Mouse (Mus musculus): ENCODE results near the gene Cdc42bpg. TPM values are rescaled to one million over a fixed set of nuclear protein-coding genes. Genes with fewer than 3 reads are reported as not detected.

Cdc42bpg gene
- 1.8 and 2.3 TPM in 2 replicates for polyA plus RNA-seq (2015; fragmentation: Nextera tagmentation; extraction: Ambion mirVana)

DNA sequence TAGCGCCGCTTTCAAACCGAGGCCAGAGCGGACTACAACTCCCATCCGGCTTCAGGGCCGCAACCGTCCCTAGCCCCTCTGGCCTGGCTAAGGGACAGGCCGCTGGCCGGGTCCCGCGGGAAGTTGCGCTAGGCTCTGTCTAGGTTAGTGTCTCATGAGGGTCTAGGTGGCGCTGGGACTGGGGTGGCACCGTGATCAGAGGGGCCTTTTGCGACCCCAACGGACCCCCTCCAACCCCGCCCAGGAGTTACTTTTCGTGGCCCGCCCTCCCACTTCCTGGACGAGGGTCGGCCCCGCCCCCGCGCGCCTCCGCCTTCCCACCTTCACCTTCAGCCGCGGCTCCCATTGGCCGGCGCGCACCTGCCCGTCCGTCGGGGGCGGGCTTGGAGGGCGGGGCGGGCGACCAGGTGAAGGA lies at the start of gene Cdc42bpg:
Gene Cdc42bpg, plus strand, starts transcription at position 320 of the 415 bp plus-strand sequence.
- peak; percentile 87 for ATAC-seq
- TF ChIP-seq CTCF (IDR thresholded peaks at IDR 0.05; ENCODE audit: low read depth), result no peak
- Histone ChIP-seq H3K4me1 (replicated peaks; ENCODE audit: control insufficient read depth, insufficient read depth, low read length) (peaks cover 3% of the 10 kb centered on the region; the same call in 1 of the 2 replicates), H3K36me3 (ENCODE audit: control insufficient read depth, insufficient read depth) (peaks cover 16% of the 10 kb centered on the region), H3K27ac (ENCODE audit: low read depth, low read length) (peak within 1 kb of the TSS; percentile 88), H3K27me3 (replicated peaks; ENCODE audit: control insufficient read depth, insufficient read depth, low read length) (no peaks in the 10 kb centered on the region), H3K9ac (ENCODE audit: low read depth, low read length) (peak within 1 kb of the TSS; percentile 80), H3K4me2 (replicated peaks; ENCODE audit: low read depth) (peak within 1 kb of the TSS; percentile 76), H3K9me3 (ENCODE audit: control insufficient read depth) (no peaks in the 10 kb centered on the region), H3K4me3 (ENCODE audit: low read depth, low read length) (peak within 1 kb of the TSS; percentile 61)
- under 1% methylated on average over 30 of the region's 38 CpGs for WGBS

DNA sequence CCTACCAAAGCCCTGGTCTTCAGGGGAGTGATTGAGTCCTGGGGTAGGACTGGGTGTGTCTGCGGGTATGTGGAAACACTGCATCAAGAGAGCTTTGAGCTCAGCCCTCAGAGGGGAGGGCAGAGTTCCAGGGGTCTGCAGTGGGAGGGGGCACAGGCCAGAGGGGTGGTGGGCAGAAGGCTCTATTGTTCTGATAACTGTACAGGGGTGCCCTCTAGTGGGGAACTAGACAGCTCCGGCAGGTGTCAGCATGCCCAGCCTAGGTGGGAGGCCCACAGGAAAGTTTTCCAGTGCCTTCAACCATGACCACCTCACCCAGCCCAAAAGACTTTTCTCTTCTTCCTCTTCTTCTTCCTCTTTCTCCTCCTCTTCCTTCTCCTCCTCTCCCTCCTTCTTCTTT lies 45.8 kb upstream of the Cdc42bpg start:
- no peak overlapping the region for H3K27ac ChIP-seq (ENCODE audit: low read depth, low read length)
- WGBS, result 83% methylated on average over 2 of the region's 2 CpGs
- H3K4me1 ChIP-seq (replicated peaks; ENCODE audit: control insufficient read depth, insufficient read depth, low read length), result 0 out of 2 replicates have a peak, but pooled peaks cover 3% of the 10 kb centered on the region
- no peak for ATAC-seq
- H3K36me3 ChIP-seq (ENCODE audit: control insufficient read depth, insufficient read depth), result peaks cover 59% of the 10 kb centered on the region
- H3K9ac ChIP-seq (ENCODE audit: low read depth, low read length), result no peak overlapping the region
- no peaks in the 10 kb centered on the region for H3K9me3 ChIP-seq (ENCODE audit: control insufficient read depth)
- no peak overlapping the region for H3K4me2 ChIP-seq (replicated peaks; ENCODE audit: low read depth)
- no peaks in the 10 kb centered on the region for H3K27me3 ChIP-seq (replicated peaks; ENCODE audit: control insufficient read depth, insufficient read depth, low read length)
- peak; percentile 62 for TF ChIP-seq CTCF (IDR thresholded peaks at IDR 0.05; ENCODE audit: low read depth)
- H3K4me3 ChIP-seq (ENCODE audit: low read depth, low read length), result no peak overlapping the region

- Histone ChIP-seq H3K9ac (ENCODE audit: low read depth, low read length) (no peak overlapping the region), H3K4me3 (ENCODE audit: low read depth, low read length) (no peak overlapping the region), H3K4me2 (replicated peaks; ENCODE audit: low read depth) (no peak overlapping the region), H3K36me3 (ENCODE audit: control insufficient read depth, insufficient read depth) (peaks cover 54% of the 10 kb centered on the region), H3K27me3 (replicated peaks; ENCODE audit: control insufficient read depth, insufficient read depth, low read length) (no peaks in the 10 kb centered on the region), H3K9me3 (ENCODE audit: control insufficient read depth) (no peaks in the 10 kb centered on the region), H3K27ac (ENCODE audit: low read depth, low read length) (no peak overlapping the region), H3K4me1 (replicated peaks; ENCODE audit: control insufficient read depth, insufficient read depth, low read length) (0 out of 2 replicates have a peak, but pooled peaks cover 3% of the 10 kb centered on the region)
- TF ChIP-seq CTCF (IDR thresholded peaks at IDR 0.05; ENCODE audit: low read depth), result peak; percentile 61
- WGBS, result 88% methylated on average over 4 of the region's 4 CpGs
- ATAC-seq, result no peak
Measured at GRCm38 (mm10) chr19:6260946-6261345, 45.3 kb upstream of the Cdc42bpg start.

DNA sequence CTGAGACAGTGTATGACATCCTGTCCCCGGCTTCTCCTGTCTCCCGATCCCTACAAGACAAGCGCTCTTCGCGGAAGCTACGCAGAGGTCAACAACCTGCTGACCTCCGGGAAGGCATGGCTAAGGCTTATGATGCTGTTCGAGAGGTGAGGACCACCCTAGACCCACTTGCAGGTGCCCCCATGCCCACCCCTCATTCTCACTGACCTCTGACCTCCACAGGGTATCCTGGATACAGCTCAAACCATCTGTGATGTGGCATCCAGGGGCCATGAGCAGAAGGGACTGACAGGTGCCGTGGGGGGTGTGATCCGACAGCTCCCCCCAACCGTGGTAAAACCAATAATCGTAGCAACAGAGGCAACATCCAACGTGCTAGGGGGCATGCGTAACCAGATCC lies 44.9 kb upstream of the Cdc42bpg start:
- TF ChIP-seq CTCF (IDR thresholded peaks at IDR 0.05; ENCODE audit: low read depth), result no peak
- H3K4me2 ChIP-seq (replicated peaks; ENCODE audit: low read depth), result no peak overlapping the region
- no peaks in the 10 kb centered on the region for H3K27me3 ChIP-seq (replicated peaks; ENCODE audit: control insufficient read depth, insufficient read depth, low read length)
- no peak for ATAC-seq
- H3K4me3 ChIP-seq (ENCODE audit: low read depth, low read length), result no peak overlapping the region
- no peaks in the 10 kb centered on the region for H3K9me3 ChIP-seq (ENCODE audit: control insufficient read depth)
- H3K27ac ChIP-seq (ENCODE audit: low read depth, low read length), result no peak overlapping the region
- H3K4me1 ChIP-seq (replicated peaks; ENCODE audit: control insufficient read depth, insufficient read depth, low read length), result 0 out of 2 replicates have a peak, but pooled peaks cover 3% of the 10 kb centered on the region
- 92% methylated on average over 14 of the region's 14 CpGs for WGBS
- H3K9ac ChIP-seq (ENCODE audit: low read depth, low read length), result no peak overlapping the region
- peaks cover 50% of the 10 kb centered on the region for H3K36me3 ChIP-seq (ENCODE audit: control insufficient read depth, insufficient read depth)

GRCm38 (mm10) chr19:6262222-6262621 lies 44.0 kb upstream of the Cdc42bpg start:
- 0 out of 2 replicates have a peak overlapping the region, but pooled peaks have one; percentile 87 for H3K9ac ChIP-seq (ENCODE audit: low read depth, low read length)
- peak overlapping the region; percentile 99 for H3K27ac ChIP-seq (ENCODE audit: low read depth, low read length)
- ATAC-seq, result no peak
- peak; percentile 98 for TF ChIP-seq CTCF (IDR thresholded peaks at IDR 0.05; ENCODE audit: low read depth)
- peaks cover 41% of the 10 kb centered on the region for H3K36me3 ChIP-seq (ENCODE audit: control insufficient read depth, insufficient read depth)
- no peak overlapping the region for H3K4me3 ChIP-seq (ENCODE audit: low read depth, low read length)
- no peaks in the 10 kb centered on the region for H3K27me3 ChIP-seq (replicated peaks; ENCODE audit: control insufficient read depth, insufficient read depth, low read length)
- WGBS, result 59% methylated on average over 7 of the region's 7 CpGs
- no peaks in the 10 kb centered on the region for H3K9me3 ChIP-seq (ENCODE audit: control insufficient read depth)
- peak overlapping the region; percentile 77 for H3K4me2 ChIP-seq (replicated peaks; ENCODE audit: low read depth)
- H3K4me1 ChIP-seq (replicated peaks; ENCODE audit: control insufficient read depth, insufficient read depth, low read length), result 0 out of 2 replicates have a peak, but pooled peaks cover 3% of the 10 kb centered on the region

GRCm38 (mm10) chr19:6262839-6263433 lies 43.3 kb upstream of the Cdc42bpg start:
- Histone ChIP-seq H3K4me2 (replicated peaks; ENCODE audit: low read depth) (peak overlapping the region; percentile 77), H3K36me3 (ENCODE audit: control insufficient read depth, insufficient read depth) (peaks cover 34% of the 10 kb centered on the region), H3K27me3 (replicated peaks; ENCODE audit: control insufficient read depth, insufficient read depth, low read length) (no peaks in the 10 kb centered on the region), H3K9me3 (ENCODE audit: control insufficient read depth) (no peaks in the 10 kb centered on the region), H3K4me3 (ENCODE audit: low read depth, low read length) (peak overlapping the region; percentile 62), H3K27ac (ENCODE audit: low read depth, low read length) (peak overlapping the region; percentile 99), H3K9ac (ENCODE audit: low read depth, low read length) (peak overlapping the region; percentile 87), H3K4me1 (replicated peaks; ENCODE audit: control insufficient read depth, insufficient read depth, low read length) (0 out of 2 replicates have a peak, but pooled peaks cover 3% of the 10 kb centered on the region)
- 36% methylated on average over 8 of the region's 8 CpGs for WGBS
- peak; percentile 71 for ATAC-seq
- TF ChIP-seq CTCF (IDR thresholded peaks at IDR 0.05; ENCODE audit: low read depth), result no peak

Data from intestine, postnatal 0 days (tissue).